Mouse (Mus musculus): ENCODE measurements around the gene Aimp2. TPM values are rescaled to one million over a fixed set of nuclear protein-coding genes. Genes with fewer than 3 reads are reported as not detected.

Gene Aimp2
- 82.8 and 90.3 TPM in 2 replicates for polyA plus RNA-seq (2015; fragmentation: Nextera tagmentation; extraction: Ambion mirVana)

- H3K27me3 ChIP-seq (ENCODE audit: control insufficient read depth, insufficient read depth, low read depth, low read length), result no peaks in the 10 kb centered on the region
- H3K4me3 ChIP-seq (ENCODE audit: low read depth, low read length), result peak within 1 kb of the TSS; percentile 66
- peak within 1 kb of the TSS; percentile 88 for H3K27ac ChIP-seq (ENCODE audit: low read length)
- peak within 1 kb of the TSS; percentile 71 for H3K9ac ChIP-seq (ENCODE audit: low read depth, low read length)
- peaks cover 9% of the 10 kb centered on the region for H3K36me3 ChIP-seq (ENCODE audit: control insufficient read depth, insufficient read depth, low read length)
- peaks cover 19% of the 10 kb centered on the region for H3K4me1 ChIP-seq (ENCODE audit: control insufficient read depth, insufficient read depth, low read length)
- WGBS, result under 1% methylated on average over 70 of the region's 70 CpGs
- H3K4me2 ChIP-seq (ENCODE audit: low read length), result peak within 1 kb of the TSS; percentile 90
- no peaks in the 10 kb centered on the region for H3K9me3 ChIP-seq (replicated peaks; ENCODE audit: control insufficient read depth, low read length, poor library complexity, severe bottlenecking)
- peak; percentile 100 for ATAC-seq
Measured at GRCm38 (mm10) chr5:143909417-143910400, at the start of gene Aimp2, which contains the start of gene Pms2. TSS of gene Aimp2 (minus strand) at chr5:143909847. TSS of gene Pms2 (plus strand) at chr5:143909964.

DNA sequence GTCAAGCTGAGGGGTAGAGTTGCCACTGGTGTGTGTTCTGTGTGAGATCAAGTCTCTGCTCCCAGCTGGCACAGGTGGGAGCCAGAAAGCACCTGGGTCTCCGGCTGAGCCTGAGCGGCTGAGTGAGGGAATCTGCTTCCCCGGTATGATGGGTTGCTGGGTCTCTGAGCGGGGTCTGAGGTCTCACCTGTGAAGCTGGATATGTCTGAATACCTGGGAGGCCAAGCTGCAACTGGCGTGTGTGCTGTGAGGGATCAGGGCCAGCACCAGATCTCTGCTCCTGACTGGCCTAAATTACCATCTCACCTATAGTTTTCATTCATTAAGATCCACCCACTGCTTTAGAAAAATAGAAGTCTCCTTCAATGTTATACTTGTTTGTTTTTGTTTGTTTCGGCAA is 47.5 kb upstream of the Aimp2 start:
- H3K27ac ChIP-seq (ENCODE audit: low read length), result no peak overlapping the region
- H3K36me3 ChIP-seq (ENCODE audit: control insufficient read depth, insufficient read depth, low read length), result peaks cover 5% of the 10 kb centered on the region; the same call in 1 of the 2 replicates
- H3K4me2 ChIP-seq (ENCODE audit: low read length), result no peak overlapping the region
- ATAC-seq, result no peak
- no peaks in the 10 kb centered on the region for H3K4me1 ChIP-seq (ENCODE audit: control insufficient read depth, insufficient read depth, low read length)
- H3K9ac ChIP-seq (ENCODE audit: low read depth, low read length), result no peak overlapping the region
- WGBS, result 96% methylated on average over 6 of the region's 6 CpGs
- no peaks in the 10 kb centered on the region for H3K9me3 ChIP-seq (replicated peaks; ENCODE audit: control insufficient read depth, low read length, poor library complexity, severe bottlenecking)
- H3K4me3 ChIP-seq (ENCODE audit: low read depth, low read length), result no peak overlapping the region
- no peaks in the 10 kb centered on the region for H3K27me3 ChIP-seq (ENCODE audit: control insufficient read depth, insufficient read depth, low read depth, low read length)

GRCm38 (mm10) chr5:143950016-143950415 is 40.4 kb upstream of the Aimp2 start:
- Histone ChIP-seq H3K27ac (ENCODE audit: low read length) (no peak overlapping the region), H3K4me3 (ENCODE audit: low read depth, low read length) (no peak overlapping the region), H3K4me2 (ENCODE audit: low read length) (no peak overlapping the region), H3K36me3 (ENCODE audit: control insufficient read depth, insufficient read depth, low read length) (no peaks in the 10 kb centered on the region), H3K9me3 (replicated peaks; ENCODE audit: control insufficient read depth, low read length, poor library complexity, severe bottlenecking) (0 out of 2 replicates have a peak, but pooled peaks cover under 1% of the 10 kb centered on the region), H3K4me1 (ENCODE audit: control insufficient read depth, insufficient read depth, low read length) (no peaks in the 10 kb centered on the region), H3K27me3 (ENCODE audit: control insufficient read depth, insufficient read depth, low read depth, low read length) (no peaks in the 10 kb centered on the region), H3K9ac (ENCODE audit: low read depth, low read length) (no peak overlapping the region)
- 38% methylated on average over 5 of the region's 5 CpGs for WGBS
- no peak for ATAC-seq

DNA sequence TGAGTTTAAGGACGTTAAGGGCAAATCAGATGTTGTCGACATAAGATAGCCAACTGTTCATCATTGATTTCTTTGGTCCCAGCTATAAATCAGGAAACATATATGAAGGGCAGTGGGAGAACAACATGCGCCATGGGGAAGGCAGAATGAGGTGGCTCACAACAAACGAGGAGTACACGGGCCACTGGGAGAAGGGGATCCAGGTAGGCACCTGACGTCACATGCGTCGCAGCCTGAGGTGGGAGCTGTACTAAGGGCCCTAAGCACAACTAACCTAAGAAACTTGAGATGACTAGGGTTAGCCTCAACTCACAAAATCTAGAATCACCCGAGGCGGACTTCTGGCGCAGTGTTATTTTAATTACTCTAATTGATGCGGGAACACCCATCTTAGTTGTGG is 38.7 kb upstream of the Aimp2 start:
- H3K4me2 ChIP-seq (ENCODE audit: low read length), result no peak overlapping the region
- 93% methylated on average over 12 of the region's 12 CpGs for WGBS
- no peak overlapping the region for H3K27ac ChIP-seq (ENCODE audit: low read length)
- 0 out of 2 replicates have a peak, but pooled peaks cover 3% of the 10 kb centered on the region for H3K9me3 ChIP-seq (replicated peaks; ENCODE audit: control insufficient read depth, low read length, poor library complexity, severe bottlenecking)
- H3K9ac ChIP-seq (ENCODE audit: low read depth, low read length), result no peak overlapping the region
- H3K36me3 ChIP-seq (ENCODE audit: control insufficient read depth, insufficient read depth, low read length), result no peaks in the 10 kb centered on the region
- H3K4me1 ChIP-seq (ENCODE audit: control insufficient read depth, insufficient read depth, low read length), result no peaks in the 10 kb centered on the region
- ATAC-seq, result no peak
- H3K4me3 ChIP-seq (ENCODE audit: low read depth, low read length), result no peak overlapping the region
- H3K27me3 ChIP-seq (ENCODE audit: control insufficient read depth, insufficient read depth, low read depth, low read length), result no peaks in the 10 kb centered on the region

DNA sequence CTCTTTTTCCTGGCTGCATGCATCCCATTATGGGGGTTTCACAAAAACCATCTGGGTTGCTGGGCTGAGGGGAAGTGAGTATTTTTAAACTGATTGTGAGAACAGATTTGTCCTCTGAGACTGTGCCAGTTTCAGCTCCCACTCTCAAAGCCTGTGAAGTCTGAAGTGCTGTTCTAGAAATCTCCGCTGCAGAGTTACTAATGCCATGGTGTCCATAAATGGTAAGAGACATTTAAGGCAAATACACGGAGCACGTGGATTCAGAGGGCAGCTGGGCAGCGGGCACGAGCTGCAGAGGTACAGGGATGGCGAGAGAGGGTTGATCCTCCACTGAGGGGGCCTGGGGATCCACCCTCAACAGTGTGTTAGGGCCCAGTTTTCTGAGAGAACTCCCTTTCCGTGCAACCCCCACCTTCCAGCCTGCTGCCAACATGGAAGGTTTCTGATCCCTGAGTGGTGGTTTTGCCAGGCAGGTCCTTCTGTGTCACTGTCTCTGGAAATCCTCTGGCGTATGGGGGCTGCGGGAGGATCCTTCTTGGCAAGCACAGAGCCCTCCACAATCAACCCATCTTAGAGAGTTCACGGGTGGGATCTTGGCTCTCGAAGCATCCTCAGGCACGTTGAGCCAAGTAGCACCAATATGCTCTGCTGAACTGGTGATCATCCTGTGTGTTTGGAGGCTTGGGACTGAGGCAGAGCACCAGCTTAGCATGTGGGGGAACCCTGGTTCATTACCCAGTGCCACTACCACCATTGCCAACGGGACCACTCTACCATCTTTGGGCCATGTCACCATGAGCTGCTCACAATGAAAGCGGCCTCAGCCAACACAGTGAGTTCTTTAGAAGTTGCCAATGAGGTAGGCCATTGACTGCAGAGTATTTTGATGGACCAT is 33.8 kb upstream of the Aimp2 start:
- H3K27me3 ChIP-seq (ENCODE audit: control insufficient read depth, insufficient read depth, low read depth, low read length), result no peaks in the 10 kb centered on the region
- no peak overlapping the region for H3K4me2 ChIP-seq (ENCODE audit: low read length)
- no peak overlapping the region for H3K27ac ChIP-seq (ENCODE audit: low read length)
- H3K36me3 ChIP-seq (ENCODE audit: control insufficient read depth, insufficient read depth, low read length), result no peaks in the 10 kb centered on the region
- no peaks in the 10 kb centered on the region for H3K4me1 ChIP-seq (ENCODE audit: control insufficient read depth, insufficient read depth, low read length)
- no peak overlapping the region for H3K9ac ChIP-seq (ENCODE audit: low read depth, low read length)
- H3K4me3 ChIP-seq (ENCODE audit: low read depth, low read length), result no peak overlapping the region
- ATAC-seq, result no peak
- 0 out of 2 replicates have a peak, but pooled peaks cover 3% of the 10 kb centered on the region for H3K9me3 ChIP-seq (replicated peaks; ENCODE audit: control insufficient read depth, low read length, poor library complexity, severe bottlenecking)
- 86% methylated on average over 14 of the region's 14 CpGs for WGBS

- no peak overlapping the region for H3K4me2 ChIP-seq (ENCODE audit: low read length)
- WGBS, result 23% methylated on average over 10 of the region's 10 CpGs
- H3K9ac ChIP-seq (ENCODE audit: low read depth, low read length), result no peak overlapping the region
- H3K27ac ChIP-seq (ENCODE audit: low read length), result no peak overlapping the region
- no peaks in the 10 kb centered on the region for H3K36me3 ChIP-seq (ENCODE audit: control insufficient read depth, insufficient read depth, low read length)
- H3K27me3 ChIP-seq (ENCODE audit: control insufficient read depth, insufficient read depth, low read depth, low read length), result no peaks in the 10 kb centered on the region
- H3K4me1 ChIP-seq (ENCODE audit: control insufficient read depth, insufficient read depth, low read length), result no peaks in the 10 kb centered on the region
- H3K4me3 ChIP-seq (ENCODE audit: low read depth, low read length), result no peak overlapping the region
- H3K9me3 ChIP-seq (replicated peaks; ENCODE audit: control insufficient read depth, low read length, poor library complexity, severe bottlenecking), result 0 out of 2 replicates have a peak, but pooled peaks cover 3% of the 10 kb centered on the region
- ATAC-seq, result no peak
Measured at GRCm38 (mm10) chr5:143941588-143941987, 31.9 kb upstream of the Aimp2 start.

- no peak overlapping the region for H3K4me3 ChIP-seq (ENCODE audit: low read depth, low read length)
- no peaks in the 10 kb centered on the region for H3K27me3 ChIP-seq (ENCODE audit: control insufficient read depth, insufficient read depth, low read depth, low read length)
- 88% methylated on average over 9 of the region's 9 CpGs for WGBS
- H3K9ac ChIP-seq (ENCODE audit: low read depth, low read length), result no peak overlapping the region
- no peaks in the 10 kb centered on the region for H3K36me3 ChIP-seq (ENCODE audit: control insufficient read depth, insufficient read depth, low read length)
- no peak for ATAC-seq
- H3K4me2 ChIP-seq (ENCODE audit: low read length), result no peak overlapping the region
- H3K4me1 ChIP-seq (ENCODE audit: control insufficient read depth, insufficient read depth, low read length), result 0 out of 2 replicates have a peak, but pooled peaks cover 2% of the 10 kb centered on the region
- no peaks in the 10 kb centered on the region for H3K9me3 ChIP-seq (replicated peaks; ENCODE audit: control insufficient read depth, low read length, poor library complexity, severe bottlenecking)
- no peak overlapping the region for H3K27ac ChIP-seq (ENCODE audit: low read length)
Measured at GRCm38 (mm10) chr5:143936156-143936555, 26.5 kb upstream of the Aimp2 start.

- H3K4me1 ChIP-seq (ENCODE audit: control insufficient read depth, insufficient read depth, low read length), result 0 out of 2 replicates have a peak, but pooled peaks cover 2% of the 10 kb centered on the region
- peaks cover 6% of the 10 kb centered on the region for H3K36me3 ChIP-seq (ENCODE audit: control insufficient read depth, insufficient read depth, low read length)
- no peak overlapping the region for H3K4me2 ChIP-seq (ENCODE audit: low read length)
- H3K27ac ChIP-seq (ENCODE audit: low read length), result no peak overlapping the region
- 88% methylated on average over 1 of the region's 1 CpGs for WGBS
- H3K27me3 ChIP-seq (ENCODE audit: control insufficient read depth, insufficient read depth, low read depth, low read length), result no peaks in the 10 kb centered on the region
- ATAC-seq, result no peak
- H3K9me3 ChIP-seq (replicated peaks; ENCODE audit: control insufficient read depth, low read length, poor library complexity, severe bottlenecking), result no peaks in the 10 kb centered on the region
- no peak overlapping the region for H3K9ac ChIP-seq (ENCODE audit: low read depth, low read length)
- no peak overlapping the region for H3K4me3 ChIP-seq (ENCODE audit: low read depth, low read length)
Measured at GRCm38 (mm10) chr5:143933875-143934274, 24.2 kb upstream of the Aimp2 start.

Data from midbrain, embryonic 16.5 days (tissue).